Mouse (Mus musculus): Measurements from ENCODE around the gene Cramp1l. TPM values are rescaled to one million over a fixed set of nuclear protein-coding genes. Genes with fewer than 3 reads are reported as not detected.
"Not testable (repeated sequence)": the region's sequence is repeated elsewhere in the genome, so short reads cannot be mapped to it uniquely, and the experiment has no call there.

Cramp1l gene
- polyA plus RNA-seq, 1 experiment from 2014 or later = 7.3 TPM

DNA sequence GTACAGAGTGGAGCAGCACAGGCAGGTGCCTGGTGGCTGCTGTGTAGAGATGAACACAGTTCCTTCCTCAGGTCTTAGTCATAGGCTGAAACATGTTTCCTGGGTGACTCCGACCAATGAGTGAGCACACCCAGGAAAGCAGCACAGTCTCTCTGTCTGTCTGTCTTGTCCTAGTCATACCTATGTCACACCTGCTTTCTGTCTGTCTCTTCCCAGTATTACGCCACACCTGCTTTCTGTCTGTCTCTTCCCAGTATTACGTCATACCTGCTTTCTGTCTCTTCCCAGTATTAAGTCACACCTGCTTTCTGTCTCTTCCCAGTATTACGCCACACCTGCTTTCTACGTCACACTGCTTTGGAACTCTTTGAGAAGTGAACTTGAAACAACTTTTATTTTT lies 67.4 kb downstream of the Cramp1l start:
- H3K9me3 ChIP-seq = no peaks in the 10 kb centered on the region
- no peak for ATAC-seq (ENCODE audit: low read depth)
- no peak overlapping the region for H3K9ac ChIP-seq
- H3K36me3 ChIP-seq = peaks cover 92% of the 10 kb centered on the region
- H3K4me3 ChIP-seq = no peak overlapping the region
- H3K4me2 ChIP-seq = no peak overlapping the region
- WGBS = 96% methylated on average over 5 of the region's 5 CpGs
- no peaks in the 10 kb centered on the region for H3K4me1 ChIP-seq (replicated peaks)
- H3K27ac ChIP-seq (replicated peaks) = no peak overlapping the region
- H3K27me3 ChIP-seq = no peaks in the 10 kb centered on the region

DNA sequence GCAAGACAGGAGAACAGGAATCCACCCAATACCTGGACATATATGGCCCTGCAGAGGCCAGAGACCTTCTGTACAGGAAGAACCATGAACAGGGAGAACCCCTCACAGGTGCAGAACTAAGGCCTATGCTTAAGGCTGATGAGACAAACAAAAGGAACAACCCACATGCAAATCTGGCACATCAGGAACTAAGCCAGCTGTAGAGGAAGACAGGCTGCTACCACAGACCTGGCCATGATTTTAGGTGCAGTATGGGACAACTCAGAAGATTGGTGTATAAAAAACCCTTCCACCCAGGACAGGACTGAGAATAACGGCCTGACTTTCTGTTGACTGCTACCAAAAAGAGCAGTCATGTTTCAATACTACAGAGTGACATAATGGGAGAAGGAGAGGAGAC lies 72.0 kb downstream of the Cramp1l start:
- 95% methylated on average over 1 of the region's 1 CpGs for WGBS
- not testable (repeated sequence) for H3K4me2 ChIP-seq; H3K4me3 ChIP-seq; H3K9ac ChIP-seq; H3K27me3 ChIP-seq; H3K4me1 ChIP-seq (replicated peaks); H3K9me3 ChIP-seq; ATAC-seq (ENCODE audit: low read depth); H3K27ac ChIP-seq (replicated peaks)
- peaks cover 58% of the 10 kb centered on the region for H3K36me3 ChIP-seq

DNA sequence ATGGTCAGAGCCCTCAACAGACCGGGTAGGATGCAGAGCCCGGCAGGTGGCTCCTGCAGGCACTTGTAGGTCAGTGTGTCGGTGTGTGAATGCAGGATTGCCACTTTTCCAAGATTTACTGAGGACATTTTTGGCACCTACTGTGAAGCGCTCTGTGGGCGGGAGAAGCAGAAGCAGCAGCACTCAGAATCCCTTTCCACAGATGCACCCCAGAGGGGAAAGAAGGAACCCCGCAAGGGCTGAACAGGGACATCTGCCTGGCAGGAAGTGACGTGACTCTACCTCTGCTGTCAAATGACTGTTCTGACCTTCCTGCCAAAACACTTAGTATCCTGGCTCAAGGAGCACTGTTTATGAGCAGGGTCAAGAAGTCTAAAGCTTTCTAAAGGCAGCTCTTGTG lies 72.6 kb downstream of the Cramp1l start:
- Histone ChIP-seq H3K4me3 (no peak overlapping the region), H3K9ac (no peak overlapping the region), H3K4me2 (no peak overlapping the region), H3K27ac (replicated peaks) (no peak overlapping the region), H3K27me3 (no peaks in the 10 kb centered on the region), H3K36me3 (peaks cover 53% of the 10 kb centered on the region), H3K4me1 (replicated peaks) (no peaks in the 10 kb centered on the region), H3K9me3 (no peaks in the 10 kb centered on the region)
- 82% methylated on average over 7 of the region's 7 CpGs for WGBS
- ATAC-seq (ENCODE audit: low read depth) = no peak

DNA sequence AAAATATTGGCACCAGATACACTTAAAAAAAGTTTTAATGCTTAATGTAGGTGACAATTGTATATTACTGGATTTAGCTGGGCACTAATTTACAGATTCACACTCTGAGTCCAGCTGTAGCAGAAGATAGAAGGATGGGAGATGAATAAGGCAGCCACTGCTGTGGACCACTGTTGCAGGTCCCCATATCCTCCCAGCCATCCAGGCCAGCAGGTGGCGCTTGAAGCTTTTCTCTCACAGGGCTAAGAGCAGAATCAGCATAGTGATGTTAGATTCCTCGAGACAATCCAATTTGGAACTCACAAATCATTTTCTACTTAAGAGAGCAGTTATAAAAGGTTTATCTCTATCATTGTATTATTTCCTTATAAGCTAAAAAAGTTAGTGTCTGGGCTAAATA lies 73.1 kb downstream of the Cramp1l start:
- ATAC-seq (ENCODE audit: low read depth) = peak; percentile 72; the same call in 1 of the 2 replicates
- H3K27me3 ChIP-seq; H3K4me3 ChIP-seq; H3K4me1 ChIP-seq (replicated peaks); H3K9me3 ChIP-seq; H3K4me2 ChIP-seq; H3K27ac ChIP-seq (replicated peaks); H3K9ac ChIP-seq: not testable (repeated sequence)
- WGBS = 9% methylated on average over 2 of the region's 2 CpGs
- peaks cover 47% of the 10 kb centered on the region for H3K36me3 ChIP-seq

DNA sequence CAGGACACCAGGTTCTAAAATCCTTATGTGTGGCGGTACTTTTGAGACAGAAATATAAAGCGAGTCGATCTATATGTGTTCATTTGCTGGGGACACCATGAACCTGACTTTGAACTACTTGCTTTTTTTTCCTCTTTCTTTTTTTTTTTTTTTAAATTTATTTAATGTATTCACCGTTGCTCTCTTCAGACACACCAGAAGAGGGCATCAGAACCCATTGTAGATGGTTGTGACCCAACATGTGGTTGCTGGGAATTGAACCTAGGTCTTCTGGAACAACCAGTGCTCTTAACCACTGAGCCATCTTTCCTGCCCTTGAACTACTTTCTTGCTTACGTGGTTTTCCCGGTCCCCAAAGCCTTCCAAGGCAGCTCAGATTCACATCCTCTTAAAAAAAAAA lies 78.3 kb downstream of the Cramp1l start:
- WGBS = 49% methylated on average over 6 of the region's 6 CpGs
- ATAC-seq (ENCODE audit: low read depth) = no peak
- no peaks in the 10 kb centered on the region for H3K9me3 ChIP-seq

DNA sequence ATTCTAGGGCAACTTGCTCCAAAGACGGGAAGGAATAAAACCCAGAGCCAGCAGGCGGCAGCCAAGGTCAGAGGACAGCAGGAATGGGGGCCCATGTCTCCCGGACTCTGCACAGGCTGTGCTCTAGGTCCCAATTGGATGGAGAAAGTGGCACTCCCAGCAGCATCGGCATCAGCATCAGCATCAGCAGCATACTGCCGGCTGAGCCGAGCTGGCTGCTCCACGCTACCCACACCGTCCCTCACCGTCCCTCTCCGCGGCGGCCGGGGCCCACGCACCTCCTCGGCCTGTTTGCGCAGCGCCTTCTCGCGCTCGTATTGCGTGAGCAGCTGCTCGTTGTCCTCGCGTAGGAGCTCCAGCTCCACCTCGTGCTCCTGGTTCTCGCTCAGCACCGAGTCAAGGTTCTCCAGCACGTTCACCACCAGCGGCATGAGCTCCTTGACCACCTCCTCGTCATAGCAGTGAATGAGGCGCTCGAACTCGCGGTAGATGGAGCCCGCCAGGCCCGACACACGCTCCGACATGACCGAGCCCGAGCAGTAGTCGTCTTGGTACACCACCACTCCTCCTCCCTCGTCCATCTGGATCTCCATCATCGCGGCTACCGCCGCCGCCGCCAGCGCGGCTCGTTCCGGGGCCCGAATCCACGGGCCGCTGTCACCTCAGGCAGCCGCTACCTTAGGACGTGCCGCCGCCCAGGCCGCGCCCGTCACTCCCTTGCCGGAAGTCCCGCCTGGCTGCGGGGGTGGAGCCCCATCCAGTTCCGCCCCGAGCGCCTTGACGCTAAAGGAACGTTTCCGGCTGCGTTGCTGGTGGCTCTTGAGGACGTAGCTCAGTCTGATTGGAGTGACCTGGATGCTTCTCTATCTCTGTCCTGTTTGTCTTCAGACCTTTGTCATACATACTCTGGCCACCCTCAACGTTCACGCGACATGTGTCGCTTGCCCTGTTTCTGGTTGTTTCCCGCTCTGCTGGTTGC lies 79.0 kb downstream of the Cramp1l start, which contains the start of gene Mapk8ip3:
Mapk8ip3 (minus strand) TSS at position 719 of the 979 bp plus-strand sequence.
- H3K27me3 ChIP-seq = no peaks in the 10 kb centered on the region
- peak; percentile 99 for ATAC-seq (ENCODE audit: low read depth)
- no peaks in the 10 kb centered on the region for H3K9me3 ChIP-seq
- H3K27ac ChIP-seq (replicated peaks) = peak within 1 kb of the TSS; percentile 84
- H3K4me2 ChIP-seq = peak within 1 kb of the TSS; percentile 93
- peaks cover 34% of the 10 kb centered on the region for H3K4me1 ChIP-seq (replicated peaks)
- peaks cover 18% of the 10 kb centered on the region for H3K36me3 ChIP-seq
- peak within 1 kb of the TSS; percentile 80 for H3K4me3 ChIP-seq
- H3K9ac ChIP-seq = peak within 1 kb of the TSS; percentile 98
- WGBS = under 1% methylated on average over 78 of the region's 78 CpGs

More for the DNA sequence above, 78.3 kb downstream of the Cramp1l start:
- Histone ChIP-seq H3K27me3 (no peaks in the 10 kb centered on the region), H3K27ac (replicated peaks) (peak overlapping the region; percentile 84), H3K4me2 (peak overlapping the region; percentile 93), H3K36me3 (peaks cover 11% of the 10 kb centered on the region; the same call in 1 of the 2 replicates), H3K9ac (peak overlapping the region; percentile 98), H3K4me1 (replicated peaks) (peaks cover 34% of the 10 kb centered on the region), H3K4me3 (peak overlapping the region; percentile 80)

DNA sequence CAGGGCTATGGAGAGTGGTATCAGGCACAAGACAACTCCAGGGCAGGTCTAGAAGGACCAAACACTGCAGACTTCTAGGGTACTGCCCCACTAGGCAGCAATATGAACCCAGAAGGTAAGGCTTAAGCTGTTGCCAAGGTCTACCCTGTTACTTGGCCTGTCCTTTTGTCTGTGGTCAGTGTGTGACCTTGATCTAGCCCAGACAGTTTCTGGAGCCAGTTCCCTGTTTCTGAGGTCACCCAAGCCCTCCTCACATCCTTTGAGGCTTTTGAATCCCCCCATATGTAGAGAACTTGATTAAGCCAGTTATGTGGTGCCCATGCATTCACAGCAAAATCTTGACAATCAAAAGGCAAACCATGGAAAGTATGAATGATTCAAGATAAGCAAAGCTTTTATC lies 79.9 kb downstream of the Cramp1l start:
- peak overlapping the region; percentile 98 for H3K9ac ChIP-seq
- no peak for ATAC-seq (ENCODE audit: low read depth)
- no peaks in the 10 kb centered on the region for H3K9me3 ChIP-seq
- H3K4me1 ChIP-seq (replicated peaks) = peaks cover 34% of the 10 kb centered on the region
- H3K27me3 ChIP-seq = no peaks in the 10 kb centered on the region
- no peak overlapping the region; the same call in 1 of the 2 replicates for H3K27ac ChIP-seq (replicated peaks)
- H3K4me3 ChIP-seq = peak overlapping the region; percentile 80
- H3K4me2 ChIP-seq = peak overlapping the region; percentile 93
- peaks cover 20% of the 10 kb centered on the region for H3K36me3 ChIP-seq

DNA sequence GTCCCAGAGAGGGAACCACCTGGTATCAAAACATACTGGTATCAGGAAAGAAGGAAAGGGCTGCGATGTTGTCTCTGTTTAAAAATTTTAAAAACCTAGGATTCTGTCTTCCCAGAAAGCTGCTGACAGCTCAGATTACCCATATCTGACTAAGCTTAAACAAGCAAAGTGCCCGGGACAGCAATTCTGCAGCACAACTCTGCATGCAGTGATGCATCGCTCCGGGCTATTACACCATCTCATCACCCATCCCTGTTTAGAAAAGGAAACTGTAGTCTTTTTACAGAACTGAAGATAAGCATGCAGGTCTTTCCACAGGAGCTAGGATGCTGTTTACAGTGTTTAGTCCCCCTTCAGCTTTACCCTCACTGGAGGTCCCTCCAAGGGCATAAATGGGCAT lies 80.7 kb downstream of the Cramp1l start:
- peak overlapping the region; percentile 98 for H3K9ac ChIP-seq
- H3K4me1 ChIP-seq (replicated peaks) = peaks cover 34% of the 10 kb centered on the region
- ATAC-seq (ENCODE audit: low read depth) = no peak
- no peaks in the 10 kb centered on the region for H3K27me3 ChIP-seq
- no peaks in the 10 kb centered on the region for H3K9me3 ChIP-seq
- H3K4me3 ChIP-seq = peak overlapping the region; percentile 80
- peaks cover 20% of the 10 kb centered on the region for H3K36me3 ChIP-seq
- WGBS = 89% methylated on average over 4 of the region's 4 CpGs
- H3K27ac ChIP-seq (replicated peaks) = no peak overlapping the region
- H3K4me2 ChIP-seq = peak overlapping the region; percentile 93

DNA sequence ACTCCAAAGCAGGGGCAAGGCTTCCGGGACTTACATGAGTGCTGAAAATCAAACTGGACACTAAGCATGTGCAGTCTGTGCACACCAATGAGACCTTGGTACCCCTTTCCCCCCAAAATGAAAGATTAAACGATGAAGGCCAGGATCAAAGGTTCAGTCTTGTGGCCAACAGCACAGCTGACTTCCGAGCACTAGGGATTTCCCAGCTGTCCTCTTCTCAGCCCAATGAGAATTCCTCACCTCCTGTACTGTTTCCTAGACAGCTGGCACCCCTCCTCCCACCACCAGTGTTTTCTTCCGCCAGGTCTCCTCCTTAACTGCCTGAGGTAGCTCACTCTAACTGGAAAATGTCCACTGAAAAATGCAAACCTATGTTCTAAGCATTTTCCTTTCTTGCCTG lies 82.4 kb downstream of the Cramp1l start:
- Histone ChIP-seq H3K4me2 (no peak overlapping the region), H3K9ac (peak overlapping the region; percentile 48; the same call in 1 of the 2 replicates), H3K4me1 (replicated peaks) (peaks cover 34% of the 10 kb centered on the region), H3K27me3 (no peaks in the 10 kb centered on the region), H3K4me3 (no peak overlapping the region), H3K9me3 (no peaks in the 10 kb centered on the region), H3K36me3 (peaks cover 20% of the 10 kb centered on the region), H3K27ac (replicated peaks) (no peak overlapping the region)
- ATAC-seq (ENCODE audit: low read depth) = no peak
- 75% methylated on average over 4 of the region's 4 CpGs for WGBS

DNA sequence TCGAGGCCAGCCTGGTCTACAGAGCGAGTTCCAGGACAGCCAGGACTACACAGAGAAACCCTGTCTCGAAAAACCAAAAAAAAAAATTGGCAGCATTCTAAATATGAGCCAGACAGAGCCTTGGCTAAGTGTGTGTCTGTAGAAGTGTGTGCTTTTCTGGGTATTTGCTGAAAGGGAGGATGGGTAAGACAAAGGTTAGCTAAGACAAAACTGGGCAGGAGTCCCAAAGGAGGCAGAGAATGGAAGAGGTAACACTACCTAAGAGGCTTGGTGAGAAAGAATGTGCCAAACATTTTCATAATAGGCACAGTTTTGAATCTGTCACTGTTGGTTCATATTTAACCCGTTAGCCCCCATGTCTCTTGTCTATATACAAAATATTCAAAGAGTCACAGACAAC lies 83.2 kb downstream of the Cramp1l start:
- no peaks in the 10 kb centered on the region for H3K9me3 ChIP-seq
- no peak overlapping the region for H3K27ac ChIP-seq (replicated peaks)
- H3K36me3 ChIP-seq = peaks cover 25% of the 10 kb centered on the region
- H3K9ac ChIP-seq = no peak overlapping the region
- no peak for ATAC-seq (ENCODE audit: low read depth)
- no peak overlapping the region for H3K4me2 ChIP-seq
- no peaks in the 10 kb centered on the region for H3K27me3 ChIP-seq
- WGBS = 97% methylated on average over 4 of the region's 4 CpGs
- H3K4me3 ChIP-seq = no peak overlapping the region
- H3K4me1 ChIP-seq (replicated peaks) = peaks cover 34% of the 10 kb centered on the region

DNA sequence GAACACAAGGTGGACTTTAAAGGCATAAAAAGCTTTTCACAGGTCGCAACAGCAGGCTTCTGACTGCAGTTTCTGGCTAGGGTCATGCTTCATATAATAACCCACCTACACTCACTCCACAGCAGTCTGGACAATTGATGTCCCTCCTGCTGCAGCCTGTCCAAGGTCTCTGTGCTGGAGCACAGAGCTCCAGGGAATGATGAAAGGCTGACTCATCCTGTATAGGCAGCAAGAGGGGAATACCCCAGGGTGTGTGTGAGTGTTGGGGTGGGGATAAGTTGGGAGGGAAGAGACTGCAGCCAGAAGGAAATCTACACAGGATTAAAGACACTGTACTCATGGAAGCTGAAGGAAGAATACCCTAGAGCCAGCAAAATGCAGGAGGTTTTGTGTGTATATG lies 86.1 kb downstream of the Cramp1l start:
- Histone ChIP-seq H3K36me3 (peaks cover 54% of the 10 kb centered on the region), H3K4me1 (replicated peaks) (peaks cover 17% of the 10 kb centered on the region), H3K4me3 (no peak overlapping the region), H3K4me2 (no peak overlapping the region), H3K27ac (replicated peaks) (no peak overlapping the region), H3K9ac (no peak overlapping the region), H3K9me3 (no peaks in the 10 kb centered on the region), H3K27me3 (no peaks in the 10 kb centered on the region)
- 94% methylated on average over 1 of the region's 1 CpGs for WGBS
- no peak for ATAC-seq (ENCODE audit: low read depth)

DNA sequence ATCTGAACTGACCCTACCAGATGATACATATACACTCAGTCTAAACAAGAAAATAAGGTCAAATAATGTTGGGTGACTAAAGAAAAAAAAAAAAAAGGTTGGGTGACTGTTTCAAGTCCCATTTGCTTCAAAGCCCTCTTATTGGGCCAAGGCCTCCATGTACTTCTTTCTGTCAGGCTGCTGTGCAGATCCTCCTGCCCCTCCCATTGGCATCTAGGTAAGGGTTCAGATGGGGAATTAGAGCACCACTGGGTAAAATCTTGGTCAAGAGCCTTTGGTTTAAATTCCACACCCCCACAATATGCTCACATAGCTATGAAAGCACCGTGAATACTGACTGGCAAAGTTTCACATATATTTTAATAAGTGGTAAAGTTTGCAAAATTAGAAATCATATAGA lies 92.3 kb downstream of the Cramp1l start:
- no peaks in the 10 kb centered on the region for H3K27me3 ChIP-seq
- H3K4me1 ChIP-seq (replicated peaks) = no peaks in the 10 kb centered on the region
- H3K36me3 ChIP-seq = peaks cover 96% of the 10 kb centered on the region
- no peak overlapping the region for H3K9ac ChIP-seq
- no peak overlapping the region for H3K27ac ChIP-seq (replicated peaks)
- ATAC-seq (ENCODE audit: low read depth) = no peak
- H3K4me3 ChIP-seq = no peak overlapping the region
- 94% methylated on average over 1 of the region's 1 CpGs for WGBS
- H3K4me2 ChIP-seq = no peak overlapping the region
- H3K9me3 ChIP-seq = no peaks in the 10 kb centered on the region
